Mouse (Mus musculus) gastrocnemius, postnatal 14 days (tissue): ENCODE measurements around the gene Dhx29. TPM values are rescaled to one million over a fixed set of nuclear protein-coding genes. Genes with fewer than 3 reads are reported as not detected.

Experiments
- DNase-seq: peaks from one replicate; pipeline ENCODE4 v3.0.0; 2021; ENCODE audit warnings: mixed read lengths
- intact Hi-C: fragments of 180-260 bp; cut with DNase I; formaldehyde crosslinking; loops from one replicate; pipeline ENCODE4 v1.15.1; 2025; ENCODE audit warnings: low total_unique reads
- long read RNA-seq, 2 experiments: library from polyadenylated mRNA; stranded (forward); transcript quantifications; one replicate each; pipeline ENCODE4 v2.0.0; 2021
- total RNA-seq, 2 experiments: library from RNA; stranded (reverse); gene quantifications; 2 replicates each; pipeline ENCODE4 v1.2.3; 2021

Dhx29 gene
- total RNA-seq: 10 to 100 TPM; 10.1 to 10.8 TPM
- long read RNA-seq, experiment 1, full-length matches to known transcripts: 10 of 12 reads
- long read RNA-seq, experiment 1, partial matches to known transcripts: 2 of 12 reads
- long read RNA-seq, experiment 1, other reads (novel, unspliced or antisense): 0 of 12 reads
- long read RNA-seq, experiment 2, full-length matches to known transcripts: 14 of 18 reads
- long read RNA-seq, experiment 2, partial matches to known transcripts: 2 of 18 reads
- long read RNA-seq, experiment 2, other reads (novel, unspliced or antisense): 2 of 18 reads

- DNase-seq: peak; percentile 99
- intact Hi-C loops: no loop called here
Measured at GRCm38 (mm10) chr13:112927287-112928001, at the start of gene Dhx29, which contains the start of gene Mtrex. TSS of gene Dhx29 (plus strand) at chr13:112927454. TSS of gene Mtrex (minus strand) at chr13:112927398.

GRCm38 (mm10) chr13:112887234-112887633 lies 40.0 kb upstream of the Dhx29 start:
- no peak for DNase-seq
- intact Hi-C loops: no loop called here

- no peak for DNase-seq
- intact Hi-C loops: no loop called here
Measured at GRCm38 (mm10) chr13:112902176-112902575, 25.1 kb upstream of the Dhx29 start.

- intact Hi-C loops: loop anchor here (5.0 kb wide), 2 partner anchors 42 to 232 kb away; no protein-coding TSS in a partner anchor
- DNase-seq: peak; percentile 7
Measured at GRCm38 (mm10) chr13:112909663-112910062, 17.6 kb upstream of the Dhx29 start.

- intact Hi-C loops: no loop called here
- no peak for DNase-seq
Measured at GRCm38 (mm10) chr13:112910434-112910833, 16.8 kb upstream of the Dhx29 start.

- intact Hi-C loops: no loop called here
Measured at GRCm38 (mm10) chr13:112919141-112919865, 8.0 kb upstream of the Dhx29 start.

GRCm38 (mm10) chr13:112920906-112921305 lies 6.3 kb upstream of the Dhx29 start:
- intact Hi-C loops: no loop called here
- DNase-seq: no peak

More at GRCm38 (mm10) chr13:112919141-112919865, 8.0 kb upstream of the Dhx29 start:
- DNase-seq: no peak

GRCm38 (mm10) chr13:112925266-112925665 lies 2.0 kb upstream of the Dhx29 start:
- DNase-seq: no peak
- intact Hi-C loops: no loop called here

GRCm38 (mm10) chr13:112925976-112926375 lies 1.3 kb upstream of the Dhx29 start:
- no peak for DNase-seq
- intact Hi-C loops: no loop called here

- peak; percentile 17 for DNase-seq
- intact Hi-C loops: no loop called here
Measured at GRCm38 (mm10) chr13:112926796-112927195, 458 bp upstream of the Dhx29 start.

- DNase-seq: no peak
- intact Hi-C loops: no loop called here
Measured at GRCm38 (mm10) chr13:112928038-112928668, 899 bp downstream of the Dhx29 start.

GRCm38 (mm10) chr13:112938130-112938529 lies 10.9 kb downstream of the Dhx29 start:
- no peak for DNase-seq
- intact Hi-C loops: no loop called here

- intact Hi-C loops: no loop called here
- DNase-seq: no peak
Measured at GRCm38 (mm10) chr13:112941879-112942330, 14.7 kb downstream of the Dhx29 start.

- DNase-seq: no peak
- intact Hi-C loops: no loop called here
Measured at GRCm38 (mm10) chr13:112945312-112945711, 18.1 kb downstream of the Dhx29 start.

- DNase-seq: no peak
- intact Hi-C loops: no loop called here
Measured at GRCm38 (mm10) chr13:112945900-112946299, 18.6 kb downstream of the Dhx29 start.

GRCm38 (mm10) chr13:112954067-112954466 lies 26.8 kb downstream of the Dhx29 start:
- DNase-seq: no peak

GRCm38 (mm10) chr13:112963081-112963480 lies 35.8 kb downstream of the Dhx29 start:
- DNase-seq: no peak
- intact Hi-C loops: no loop called here

More at GRCm38 (mm10) chr13:112954067-112954466, 26.8 kb downstream of the Dhx29 start:
- intact Hi-C loops: no loop called here

- intact Hi-C loops: no loop called here
- no peak for DNase-seq
Measured at GRCm38 (mm10) chr13:112964421-112964820, 37.2 kb downstream of the Dhx29 start.

GRCm38 (mm10) chr13:112967267-112967666 lies 40.0 kb downstream of the Dhx29 start:
- intact Hi-C loops: no loop called here
- DNase-seq: no peak

- intact Hi-C loops: no loop called here
- no peak for DNase-seq
Measured at GRCm38 (mm10) chr13:112976720-112977119, 49.5 kb downstream of the Dhx29 start.
